Mouse (Mus musculus) E14TG2a.4 (cell line): ENCODE data around the gene Zbtb44.

Experiments used
- CTCF ChIP-seq: conservative IDR thresholded peaks from 2 replicates; pipeline ENCODE4 v1.5.1; 2014; ENCODE audit warnings: low read length
- NANOG ChIP-seq: IDR thresholded peaks from 2 replicates; pipeline ENCODE4 v1.6.1; 2014; ENCODE audit warnings: borderline replicate concordance, low read length, mixed read lengths

- no peak for TF ChIP-seq CTCF
- no peak for TF ChIP-seq NANOG
These were observed 59.9 kb downstream of the Zbtb44 start for GRCm38 (mm10) chr9:31090081-31091023.
